Mouse (Mus musculus) MEL (cell line): Measurements from ENCODE around the gene Adora3. TPM values are rescaled to one million over a fixed set of nuclear protein-coding genes. Genes with fewer than 3 reads are reported as not detected.

Experiments used
- DNase-seq: peaks from one replicate; pipeline ENCODE4 v3.0.0; 2011; ENCODE audit warnings: low read depth, low spot score
- H3K27ac ChIP-seq: 2 replicates; pipeline ENCODE4 v1.5.1; 2012; ENCODE audit warnings: low read depth, mild to moderate bottlenecking, control low read depth, low read length, moderate library complexity; ENCODE audit not compliant: control insufficient read depth
- H3K27me3 ChIP-seq, 2 experiments: fragments of 150-350 bp in 1 of 2; sonication (generic) in 1 of 2; 2 replicates each; pipeline ENCODE4 v1.6.1; 2012; ENCODE audit warnings: low read length in 2 of 2, mild to moderate bottlenecking in 2 of 2, improper control_type of control experiment in 1 of 2, moderate library complexity in 1 of 2; ENCODE audit not compliant: insufficient read depth in 2 of 2, control insufficient read depth in 1 of 2
- H3K36me3 ChIP-seq, 2 experiments: 2 replicates each; pipeline ENCODE4 v1.6.1; 2012 to 2014; ENCODE audit warnings: low read length in 2 of 2, improper control_type of control experiment in 1 of 2, inconsistent platforms in 1 of 2, mild to moderate bottlenecking in 1 of 2; ENCODE audit not compliant: insufficient read depth in 2 of 2, control insufficient read depth in 1 of 2
- H3K4me1 ChIP-seq, 2 experiments: fragments of 150-350 bp in 1 of 2; sonication (generic) in 1 of 2; 2 replicates each; pipeline ENCODE4 v1.6.1; 2012; ENCODE audit warnings: low read length in 2 of 2, improper control_type of control experiment in 1 of 2, mild to moderate bottlenecking in 1 of 2; ENCODE audit not compliant: insufficient read depth in 2 of 2, control insufficient read depth in 1 of 2
- H3K4me3 ChIP-seq, 2 experiments: fragments of 150-350 bp in 1 of 2; sonication (generic) in 1 of 2; 2 replicates each; pipeline ENCODE4 v1.5.1; 2012; ENCODE audit warnings: low read depth in 2 of 2, low read length in 2 of 2, mild to moderate bottlenecking in 2 of 2, moderate library complexity in 2 of 2, control low read depth in 1 of 2, improper control_type of control experiment in 1 of 2; ENCODE audit not compliant: control insufficient read depth in 1 of 2, insufficient read depth in 1 of 2
- H3K79me2 ChIP-seq: 2 replicates; pipeline ENCODE4 v1.6.1; 2012; ENCODE audit warnings: mild to moderate bottlenecking, low read length, moderate library complexity; ENCODE audit not compliant: control insufficient read depth, poor library complexity, insufficient read depth
- H3K9ac ChIP-seq: 2 replicates; pipeline ENCODE4 v1.6.1; 2012; ENCODE audit warnings: low read depth, mild to moderate bottlenecking, control low read depth, low read length, moderate library complexity; ENCODE audit not compliant: control insufficient read depth, poor library complexity, severe bottlenecking
- H3K9me3 ChIP-seq: fragments of 150-350 bp; sonication (generic); replicated peaks from 2 replicates; pipeline ENCODE4 v1.6.1; 2012; ENCODE audit warnings: mild to moderate bottlenecking, low read length, improper control_type of control experiment, moderate library complexity; ENCODE audit not compliant: insufficient read depth
- CHD2 ChIP-seq: IDR thresholded peaks from 2 replicates; pipeline ENCODE4 v1.6.1; 2011; ENCODE audit warnings: low read length, improper control_type of control experiment
- CTCF ChIP-seq, 3 experiments: IDR thresholded peaks in 2 of 3; conservative IDR thresholded peaks in 1 of 3; 2 replicates each; pipeline ENCODE4 v1.5.1; 2011 to 2012; ENCODE audit warnings: low read length in 3 of 3, low read depth in 2 of 3, mild to moderate bottlenecking in 2 of 3, improper control_type of control experiment in 1 of 3, inconsistent platforms in 1 of 3, mixed read lengths in 1 of 3, moderate library complexity in 1 of 3; ENCODE audit not compliant: control insufficient read depth in 1 of 3, insufficient read depth in 1 of 3, poor library complexity in 1 of 3, severe bottlenecking in 1 of 3
- E2F4 ChIP-seq: IDR thresholded peaks from 2 replicates; pipeline ENCODE4 v1.6.1; 2011; ENCODE audit warnings: low read depth, low read length, improper control_type of control experiment, borderline replicate concordance
- ELF1 ChIP-seq: IDR thresholded peaks from 2 replicates; pipeline ENCODE4 v1.6.1; 2014; ENCODE audit warnings: low read depth, mild to moderate bottlenecking, inconsistent platforms, low read length, improper control_type of control experiment, moderate library complexity
- EP300 ChIP-seq, 2 experiments: IDR thresholded peaks; 2 replicates each; pipeline ENCODE4 v1.6.1; 2011; ENCODE audit warnings: improper control_type of control experiment in 2 of 2, low read length in 2 of 2, low read depth in 1 of 2, mild to moderate bottlenecking in 1 of 2
- GABPA ChIP-seq: IDR thresholded peaks from 2 replicates; pipeline ENCODE4 v1.6.1; 2012; ENCODE audit warnings: low read depth, mild to moderate bottlenecking, inconsistent platforms, low read length, improper control_type of control experiment, moderate library complexity
- GATA1 ChIP-seq: IDR thresholded peaks from 2 replicates; pipeline ENCODE4 v1.6.1; 2011; ENCODE audit warnings: low read depth, low read length, improper control_type of control experiment
- HCFC1 ChIP-seq: IDR thresholded peaks from 2 replicates; pipeline ENCODE4 v1.6.1; 2012; ENCODE audit warnings: low read depth, mild to moderate bottlenecking, inconsistent platforms, low read length, improper control_type of control experiment, moderate library complexity
- MAFK ChIP-seq: IDR thresholded peaks from 2 replicates; pipeline ENCODE4 v1.6.1; 2011; ENCODE audit warnings: low read depth, mild to moderate bottlenecking, low read length, improper control_type of control experiment, borderline replicate concordance
- MEF2A ChIP-seq: IDR thresholded peaks from 2 replicates; pipeline ENCODE4 v1.6.1; 2014; ENCODE audit warnings: low read depth, mild to moderate bottlenecking, inconsistent platforms, low read length, improper control_type of control experiment; ENCODE audit not compliant: poor library complexity, insufficient replicate concordance, severe bottlenecking; ENCODE audit errors: extremely low read depth
- MXI1 ChIP-seq: IDR thresholded peaks from 2 replicates; pipeline ENCODE4 v1.6.1; 2011; ENCODE audit warnings: mild to moderate bottlenecking, low read depth, low read length, improper control_type of control experiment
- MYB ChIP-seq: IDR thresholded peaks from 2 replicates; pipeline ENCODE4 v1.6.1; 2011; ENCODE audit warnings: mild to moderate bottlenecking, low read depth, low read length, improper control_type of control experiment
- MYC ChIP-seq: IDR thresholded peaks from 2 replicates; pipeline ENCODE4 v1.6.1; 2011; ENCODE audit warnings: low read depth, mild to moderate bottlenecking, low read length, improper control_type of control experiment, moderate library complexity
- NELFE ChIP-seq: IDR thresholded peaks from 2 replicates; pipeline ENCODE4 v1.6.1; 2011; ENCODE audit warnings: low read depth, low read length, improper control_type of control experiment
- NRF1 ChIP-seq: IDR thresholded peaks from 2 replicates; pipeline ENCODE4 v1.6.1; 2014; ENCODE audit warnings: low read depth, mild to moderate bottlenecking, inconsistent platforms, low read length, improper control_type of control experiment, moderate library complexity; ENCODE audit not compliant: poor library complexity, insufficient read depth, severe bottlenecking
- POLR2A ChIP-seq, 2 experiments: IDR thresholded peaks; 2 replicates each; pipeline ENCODE4 v1.6.1; 2011 to 2012; ENCODE audit warnings: low read length in 2 of 2, mild to moderate bottlenecking in 2 of 2, control low read depth in 1 of 2, improper control_type of control experiment in 1 of 2, low read depth in 1 of 2, moderate library complexity in 1 of 2; ENCODE audit not compliant: control insufficient read depth in 1 of 2, insufficient read depth in 1 of 2, poor library complexity in 1 of 2
- POLR2AphosphoS2 ChIP-seq: IDR thresholded peaks from 2 replicates; pipeline ENCODE4 v1.6.1; 2011; ENCODE audit warnings: low read length, improper control_type of control experiment
- POLR2AphosphoS5 ChIP-seq: IDR thresholded peaks from 2 replicates; pipeline ENCODE4 v1.6.1; 2012; ENCODE audit warnings: low read depth, borderline replicate concordance, mild to moderate bottlenecking, inconsistent platforms, low read length, moderate library complexity, mixed read lengths
- SIN3A ChIP-seq: IDR thresholded peaks from 2 replicates; pipeline ENCODE4 v1.6.1; 2012; ENCODE audit warnings: low read length, improper control_type of control experiment, inconsistent platforms
- SMC3 ChIP-seq: IDR thresholded peaks from 2 replicates; pipeline ENCODE4 v1.6.1; 2011; ENCODE audit warnings: low read depth, low read length, improper control_type of control experiment
- TAL1 ChIP-seq: IDR thresholded peaks from 2 replicates; pipeline ENCODE4 v1.6.1; 2012; ENCODE audit warnings: mild to moderate bottlenecking, inconsistent platforms, low read length, moderate library complexity, mixed read lengths
- TBP ChIP-seq: IDR thresholded peaks from 2 replicates; pipeline ENCODE4 v1.8.0; 2011; ENCODE audit warnings: low read depth, low read length, improper control_type of control experiment
- TCF12 ChIP-seq: IDR thresholded peaks from 2 replicates; pipeline ENCODE4 v1.6.1; 2014; ENCODE audit warnings: low read depth, mild to moderate bottlenecking, inconsistent platforms, low read length, improper control_type of control experiment, moderate library complexity
- UBTF ChIP-seq: IDR thresholded peaks from 2 replicates; pipeline ENCODE4 v1.6.1; 2012; ENCODE audit warnings: low read depth, mild to moderate bottlenecking, inconsistent platforms, low read length, improper control_type of control experiment, moderate library complexity, borderline replicate concordance; ENCODE audit not compliant: insufficient read depth
- USF2 ChIP-seq, 2 experiments: IDR thresholded peaks; 2 replicates each; pipeline ENCODE4 v1.6.1; 2011 to 2012; ENCODE audit warnings: improper control_type of control experiment in 2 of 2, low read length in 2 of 2, borderline replicate concordance in 1 of 2, inconsistent platforms in 1 of 2, low read depth in 1 of 2, mild to moderate bottlenecking in 1 of 2; ENCODE audit not compliant: insufficient read depth in 1 of 2
- ZC3H11A ChIP-seq: IDR thresholded peaks from 2 replicates; pipeline ENCODE4 v1.6.1; 2012; ENCODE audit warnings: low read depth, mild to moderate bottlenecking, inconsistent platforms, low read length, improper control_type of control experiment
- ZKSCAN1 ChIP-seq: IDR thresholded peaks from 2 replicates; pipeline ENCODE4 v1.6.1; 2012; ENCODE audit warnings: low read depth, mild to moderate bottlenecking, inconsistent platforms, low read length, improper control_type of control experiment, moderate library complexity
- ZMIZ1 ChIP-seq: IDR thresholded peaks from 2 replicates; pipeline ENCODE4 v1.6.1; 2012; ENCODE audit warnings: low read depth, mild to moderate bottlenecking, inconsistent platforms, low read length, improper control_type of control experiment, moderate library complexity
- ZNF384 ChIP-seq: IDR thresholded peaks from 2 replicates; pipeline ENCODE4 v1.6.1; 2012; ENCODE audit warnings: low read depth, mild to moderate bottlenecking, inconsistent platforms, low read length, improper control_type of control experiment
- polyA plus RNA-seq, 2 experiments: library from polyadenylated mRNA; stranded (reverse) in 1 of 2; unstranded in 1 of 2; fragments of >175 nt in 1 of 2; fragments of >200 nt in 1 of 2; gene quantifications; 2 replicates each; pipeline versions ENCODE4 v1.2.1 to v1.2.4; 2012; ENCODE audit warnings: low replicate concordance in 2 of 2, low read depth in 1 of 2; ENCODE audit not compliant: insufficient read length in 2 of 2, insufficient read depth in 1 of 2, missing spikeins in 1 of 2
- total RNA-seq: library from RNA; depleted of rRNA; stranded (reverse); fragments of 300-350 nt; gene quantifications from 2 replicates; pipeline ENCODE4 v1.2.3, GENCODE M21; 2012

The Adora3 gene
- total and polyA plus RNA-seq, 3 experiments, result 0.42 to 0.65 TPM; not detected in 1

GRCm38 (mm10) chr3:105912097-105912880 lies 41.6 kb downstream of the Adora3 start (continued):
- TF ChIP-seq TCF12 (peak; percentile 62; the same call in 1 of the 2 replicates), POLR2A (IDR thresholded peaks at IDR 0.05; ENCODE audit: control insufficient read depth in 1 of 2, insufficient read depth in 1 of 2, low read depth in 1 of 2, low read length in 2 of 2, poor library complexity in 1 of 2) (no peak), MAFK (no peak)

GRCm38 (mm10) chr3:105913839-105914681 lies 43.4 kb downstream of the Adora3 start:
- Histone ChIP-seq H3K4me1 (peaks cover 37 to 55% of the 10 kb centered on the region in 2 experiments), H3K36me3 (peaks cover 0 to 56% of the 10 kb centered on the region in 2 experiments; a peak in 2 of 4 replicates), H3K79me2 (no peaks in the 10 kb centered on the region), H3K27me3 (no peaks in the 10 kb centered on the region), H3K9ac (peak overlapping the region; percentile 3; the same call in 1 of the 2 replicates), H3K9me3 (no peaks in the 10 kb centered on the region), H3K27ac (peak overlapping the region; percentile 92), H3K4me3 (peak overlapping the region; percentile 5 to 10; a peak in 3 of 4 replicates)
- DNase-seq, result peak; percentile 81
- TF ChIP-seq UBTF (no peak), E2F4 (no peak), NRF1 (no peak), USF2 (IDR thresholded peaks at IDR 0.05; ENCODE audit: borderline replicate concordance in 1 of 2, insufficient read depth in 1 of 2, low read depth in 1 of 2, low read length in 2 of 2) (peak in 1 of 2 experiments; percentile 45; a peak in 1 of 4 replicates), SIN3A (peak; percentile 86), CTCF (IDR thresholded peaks at IDR 0.05 in 2 of 3, conservative IDR thresholded peaks at IDR 0.05 in 1 of 3; ENCODE audit: control insufficient read depth in 1 of 3, insufficient read depth in 1 of 3, low read depth in 2 of 3, low read length in 3 of 3, poor library complexity in 1 of 3, severe bottlenecking in 1 of 3) (no peak), NELFE (no peak), HCFC1 (0 out of 2 replicates have a peak, but pooled peaks have one; percentile 35), ZKSCAN1 (no peak), MYB (peak; percentile 44; the same call in 1 of the 2 replicates), ZNF384 (peak; percentile 90), POLR2A (IDR thresholded peaks at IDR 0.05; ENCODE audit: control insufficient read depth in 1 of 2, insufficient read depth in 1 of 2, low read depth in 1 of 2, low read length in 2 of 2, poor library complexity in 1 of 2) (no peak), MAFK (peak; percentile 66; the same call in 1 of the 2 replicates), TBP (no peak), TAL1 (peak; percentile 58), GATA1 (peak; percentile 95), ZMIZ1 (peak; percentile 29; the same call in 1 of the 2 replicates), MEF2A (peak; percentile 83; the same call in 1 of the 2 replicates), ELF1 (no peak), SMC3 (no peak), GABPA (no peak), ZC3H11A (no peak), EP300 (IDR thresholded peaks at IDR 0.05; ENCODE audit: low read depth in 1 of 2, low read length in 2 of 2) (peak; percentile 92 to 93), MXI1 (peak; percentile 84), MYC (peak; percentile 63; the same call in 1 of the 2 replicates), POLR2AphosphoS2 (no peak), CHD2 (peak; percentile 9; the same call in 1 of the 2 replicates), POLR2AphosphoS5 (no peak), TCF12 (peak; percentile 97)
